Mouse (Mus musculus) adipocyte (in vitro differentiated cells): ENCODE results near the gene Padi2.

Source experiments
- DNase-seq: peaks from one replicate; pipeline ENCODE4 v3.0.0-alpha.2; 2016; ENCODE audit warnings: low spot score

Padi2 gene

GRCm38 (mm10) chr4:140881771-140882170 is 24.4 kb upstream of the Padi2 start:
- DNase-seq = no peak

- DNase-seq = no peak
These were observed 23.8 kb upstream of the Padi2 start for GRCm38 (mm10) chr4:140882365-140882764.

GRCm38 (mm10) chr4:140882981-140883380 is 23.2 kb upstream of the Padi2 start:
- DNase-seq = no peak

GRCm38 (mm10) chr4:140883852-140884251 is 22.3 kb upstream of the Padi2 start:
- no peak for DNase-seq

GRCm38 (mm10) chr4:140891525-140892162 is 14.5 kb upstream of the Padi2 start:
- no peak for DNase-seq

- no peak for DNase-seq
These were observed 14.0 kb upstream of the Padi2 start for GRCm38 (mm10) chr4:140892163-140892530.

- no peak for DNase-seq
These were observed 1.2 kb upstream of the Padi2 start for GRCm38 (mm10) chr4:140904776-140905425.

- DNase-seq = no peak
These were observed 695 bp upstream of the Padi2 start for GRCm38 (mm10) chr4:140905426-140905871.

- DNase-seq = no peak
These were observed 710 bp downstream of the Padi2 start for GRCm38 (mm10) chr4:140906827-140907280.

GRCm38 (mm10) chr4:140907306-140908024 is 1.3 kb downstream of the Padi2 start:
- no peak for DNase-seq

- no peak for DNase-seq
These were observed 2.5 kb downstream of the Padi2 start for GRCm38 (mm10) chr4:140908627-140909026.

- DNase-seq = no peak
These were observed 3.4 kb downstream of the Padi2 start for GRCm38 (mm10) chr4:140909536-140909935.

GRCm38 (mm10) chr4:140910661-140911310 is 4.6 kb downstream of the Padi2 start:
- DNase-seq = no peak

- DNase-seq = no peak
These were observed 5.3 kb downstream of the Padi2 start for GRCm38 (mm10) chr4:140911416-140911815.

- DNase-seq = no peak
These were observed 6.2 kb downstream of the Padi2 start for GRCm38 (mm10) chr4:140912271-140912833.

GRCm38 (mm10) chr4:140913565-140913964 is 7.4 kb downstream of the Padi2 start:
- no peak for DNase-seq

- no peak for DNase-seq
These were observed 8.6 kb downstream of the Padi2 start for GRCm38 (mm10) chr4:140914731-140915131.

GRCm38 (mm10) chr4:140915235-140915634 is 9.1 kb downstream of the Padi2 start:
- no peak for DNase-seq

- DNase-seq = no peak
These were observed 10.2 kb downstream of the Padi2 start for GRCm38 (mm10) chr4:140916296-140916695.

- DNase-seq = no peak
These were observed 11.3 kb downstream of the Padi2 start for GRCm38 (mm10) chr4:140917451-140917850.

GRCm38 (mm10) chr4:140919974-140920836 is 14.1 kb downstream of the Padi2 start:
- DNase-seq = no peak
